In genomic region chr10:93298208-93298607, GRCm38 (mm10) we compare ENCODE assay signal across 11 mouse cellular contexts. TPM values are rescaled to one million over a fixed set of nuclear protein-coding genes. Genes with fewer than 3 reads are reported as not detected.
DNase-seq lines count a peak whose midpoint lies in the region; ATAC-seq and TF ChIP-seq lines count a peak whose summit lies in the region.
"Had no signal": no experiment of that assay in that cellular context is flagged by ENCODE, and none has a peak within 500 bp of the region (broad histone marks: within the 10 kb centered on the region; RNA-seq: fewer than 3 reads in every experiment).

No protein-coding gene starts in this region.

- peak overlapping the region; percentile 24 for H3K9ac ChIP-seq in heart, adult 2 months (ENCODE audit: low read depth, low read length)
- H3K9ac ChIP-seq in kidney, embryonic 16.5 days (replicated peaks; ENCODE audit: low read length), result peak overlapping the region; percentile 49
- H3K9ac ChIP-seq: midbrain, embryonic 15.5 days had no signal

- peak; percentile 46; the same call in 1 of the 2 replicates for TF ChIP-seq POLR2A in heart, adult 2 months (IDR thresholded peaks at IDR 0.05; ENCODE audit: insufficient read depth, low read depth, low read length)

- peaks cover 39% of the 10 kb centered on the region for H3K4me1 ChIP-seq in heart, adult 2 months (ENCODE audit: control insufficient read depth, insufficient read depth, low read length)
- H3K4me1 ChIP-seq in kidney, embryonic 16.5 days (ENCODE audit: insufficient read depth, low read length), result peaks cover 48% of the 10 kb centered on the region
- H3K4me1 ChIP-seq: midbrain, embryonic 15.5 days had no signal

- no peak for TF ChIP-seq CTCF in heart, adult 2 months (IDR thresholded peaks at IDR 0.05)

- H3K4me2 ChIP-seq in kidney, embryonic 16.5 days (replicated peaks; ENCODE audit: low read depth, low read length), result 0 out of 2 replicates have a peak overlapping the region, but pooled peaks have one; percentile 17
- H3K4me2 ChIP-seq: midbrain, embryonic 15.5 days had no signal

- H3K27ac ChIP-seq in heart, adult 2 months, result peak overlapping the region; percentile 100
- H3K27ac ChIP-seq in kidney, embryonic 16.5 days (ENCODE audit: low read length), result peak overlapping the region; percentile 77
- H3K27ac ChIP-seq: midbrain, embryonic 15.5 days had no signal

- H3K9me3 ChIP-seq in kidney, embryonic 16.5 days (ENCODE audit: low read length), result no peaks in the 10 kb centered on the region
- H3K9me3 ChIP-seq: midbrain, embryonic 15.5 days had no signal

- peak overlapping the region; percentile 21; the same call in 1 of the 2 replicates for H3K4me3 ChIP-seq in heart, adult 2 months
- H3K4me3 ChIP-seq in kidney, embryonic 16.5 days (ENCODE audit: low read length), result no peak overlapping the region
- H3K4me3 ChIP-seq: midbrain, embryonic 15.5 days had no signal

- ATAC-seq in kidney, embryonic 16.5 days (ENCODE audit: low FRiP score, low TSS enrichment), result peak; percentile 52
- ATAC-seq: forebrain, embryonic 16.5 days; midbrain, embryonic 15.5 days had no signal

- TF ChIP-seq EP300 in heart, adult 2 months (IDR thresholded peaks at IDR 0.05; ENCODE audit: insufficient read depth, low read depth, low read length), result no peak

- intact Hi-C loops in heart, adult 2 months (cut with DNase I), result loop anchor here (1.0 kb wide), 1 partner anchor 77 kb away; no protein-coding TSS in a partner anchor
- intact Hi-C loops in left cerebral cortex, postnatal 14 days (cut with DNase I), result no loop called here

- H3K79me2 ChIP-seq in heart, adult 2 months (replicated peaks; ENCODE audit: control insufficient read depth, insufficient read depth, low read length), result no peaks in the 10 kb centered on the region; the same call in 1 of the 2 replicates

- H3K27me3 ChIP-seq in heart, adult 2 months (ENCODE audit: control insufficient read depth, insufficient read depth, low read length), result no peaks in the 10 kb centered on the region
- no peaks in the 10 kb centered on the region for H3K27me3 ChIP-seq in kidney, embryonic 16.5 days (ENCODE audit: insufficient read depth, low read length)
- H3K27me3 ChIP-seq: midbrain, embryonic 15.5 days had no signal

- peaks cover 60% of the 10 kb centered on the region for H3K36me3 ChIP-seq in heart, adult 2 months (ENCODE audit: control insufficient read depth, insufficient read depth, low read length)
- H3K36me3 ChIP-seq in kidney, embryonic 16.5 days (ENCODE audit: insufficient read depth, low read length), result no peaks in the 10 kb centered on the region
- H3K36me3 ChIP-seq: midbrain, embryonic 15.5 days had no signal

- 27% methylated on average over 7 of the region's 7 CpGs for WGBS in heart, adult 2 months
- WGBS in kidney, embryonic 16.5 days, result 40% methylated on average over 7 of the region's 7 CpGs

- no peak for DNase-seq in heart, adult 2 months
- no peak for DNase-seq in heart, adult 11 months
- no peak for DNase-seq in kidney, postnatal 14 days
- peak; percentile 36 for DNase-seq in thymus, postnatal 25 days
- no peak for DNase-seq in thymus, postnatal 10 days (ENCODE audit: low spot score in 2 of 2)
- DNase-seq in cerebellum, adult 18-20 months, result no peak
- no peak for DNase-seq in left cerebral cortex, postnatal 14 days (ENCODE audit: low spot score in 2 of 2)
- DNase-seq: embryo, embryonic 11 days had no signal

RNA-seq across cellular contexts. Expression of gene Elk3, which starts 12.7 kb away (rescaled TPM):
- 10 to 100 TPM; 33.8 to 39.4 TPM for total RNA-seq in heart, adult 2 months (2021)
- polyA plus RNA-seq in heart, adult 2 months (2012; rRNA removed), result 31.9 and 32.1 TPM in 2 replicates
- polyA plus RNA-seq in kidney, embryonic 16.5 days (2015; fragmentation: Nextera tagmentation; extraction: Ambion mirVana), result 41.3 and 45.6 TPM in 2 replicates
- 10 to 100 TPM; 15.2 to 16.1 TPM for total RNA-seq in left cerebral cortex, postnatal 14 days (2021)
